Mouse (Mus musculus) adrenal gland, adult 18-20 months (tissue): ENCODE results near the gene Rnase12. TPM values are rescaled to one million over a fixed set of nuclear protein-coding genes. Genes with fewer than 3 reads are reported as not detected.
A peak's percentile ranks its signal among the peaks of the same experiment; 100 is the strongest.
"Not testable (repeated sequence)": the region's sequence is repeated elsewhere in the genome, so short reads cannot be mapped to it uniquely, and the experiment has no call there.

Experiments
- DNase-seq, 2 experiments: peaks; one replicate each; pipeline ENCODE4 v3.0.0; 2021 to 2022; ENCODE audit warnings: low spot score in 2 of 2
- total RNA-seq, 2 experiments: library from RNA; stranded (reverse); gene quantifications; 1 replicate in 1 of 2; 2 replicates in 1 of 2; pipeline ENCODE4 v1.2.3; 2021

The Rnase12 gene
- total RNA-seq, 2 experiments from 2014 or later: not detected

DNA sequence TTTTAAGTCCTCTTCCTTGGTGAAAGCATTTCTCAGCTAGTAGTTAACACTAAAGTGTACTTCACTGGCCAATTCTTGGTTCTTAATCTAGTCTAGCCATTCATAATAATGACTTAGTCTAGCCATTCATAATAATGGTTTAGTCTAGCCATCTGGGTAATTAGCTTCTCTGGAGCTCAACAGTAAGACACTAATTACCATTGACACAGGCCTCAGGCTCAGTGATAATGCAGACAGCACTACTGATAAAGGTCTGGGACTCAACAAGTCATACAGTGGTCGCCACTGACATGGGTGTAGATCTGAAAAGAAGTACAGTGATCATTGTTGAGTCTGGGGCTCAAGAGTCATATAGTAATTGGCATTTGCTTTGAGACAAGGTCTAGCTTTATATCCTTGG lies 32.6 kb downstream of the Rnase12 start:
- DNase-seq: no peak

DNA sequence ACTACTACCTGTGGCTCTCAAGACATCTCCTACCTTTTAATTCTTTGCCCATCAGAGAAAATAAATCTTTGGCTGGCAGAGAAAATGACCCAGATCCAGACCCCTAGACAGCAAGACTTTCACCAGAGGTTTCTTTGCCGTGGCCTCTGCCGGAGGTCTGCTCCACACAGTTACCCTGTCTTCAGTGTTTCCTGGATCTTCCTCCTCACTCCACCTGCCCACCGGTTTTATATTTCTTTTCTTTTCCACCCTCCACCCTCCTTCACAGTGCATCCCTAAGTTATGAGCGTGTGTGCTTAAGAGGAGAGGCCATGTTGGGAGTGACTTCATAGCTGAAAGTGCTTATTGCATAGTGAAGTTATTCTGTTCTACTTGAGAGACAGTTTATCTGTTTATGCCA lies 34.0 kb downstream of the Rnase12 start:
- no peak for DNase-seq

DNA sequence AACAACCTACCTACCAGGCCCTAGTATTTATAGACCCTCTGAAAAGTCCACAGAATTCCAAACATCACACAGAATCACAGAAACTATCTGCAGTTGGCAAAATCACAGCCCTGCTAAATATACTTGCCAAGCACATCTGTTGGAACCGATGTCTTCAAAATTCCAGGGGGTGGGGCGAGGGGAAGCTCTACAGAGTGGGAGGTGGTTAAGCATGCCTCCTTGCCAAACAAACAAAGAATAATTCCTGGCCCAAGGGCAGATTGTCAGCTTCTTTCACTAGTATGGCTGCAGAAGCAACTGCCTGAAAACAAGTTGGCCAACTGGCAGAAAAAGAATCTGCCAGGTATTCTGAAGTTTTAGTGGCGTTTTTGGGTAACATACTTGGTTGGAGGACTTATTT lies 40.2 kb downstream of the Rnase12 start:
- no peak for DNase-seq

DNA sequence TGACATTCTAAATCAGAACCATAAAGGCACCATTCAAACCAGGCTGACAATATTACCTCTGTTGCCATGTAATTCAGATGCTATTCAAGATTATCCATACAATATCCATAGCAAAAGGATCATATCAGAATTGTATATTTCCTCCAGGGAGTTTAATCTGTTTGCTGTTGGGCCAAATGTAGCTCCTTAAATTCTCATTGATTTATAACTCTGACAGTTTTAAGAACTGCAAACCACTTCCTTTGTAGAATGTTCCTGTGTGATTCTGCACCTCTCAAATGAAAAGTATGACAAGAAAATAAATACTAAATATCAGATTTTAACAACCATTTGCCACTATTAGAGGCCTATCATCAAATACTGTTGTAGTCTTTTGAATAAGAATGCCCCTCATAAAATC lies 41.7 kb downstream of the Rnase12 start:
- no peak for DNase-seq

DNA sequence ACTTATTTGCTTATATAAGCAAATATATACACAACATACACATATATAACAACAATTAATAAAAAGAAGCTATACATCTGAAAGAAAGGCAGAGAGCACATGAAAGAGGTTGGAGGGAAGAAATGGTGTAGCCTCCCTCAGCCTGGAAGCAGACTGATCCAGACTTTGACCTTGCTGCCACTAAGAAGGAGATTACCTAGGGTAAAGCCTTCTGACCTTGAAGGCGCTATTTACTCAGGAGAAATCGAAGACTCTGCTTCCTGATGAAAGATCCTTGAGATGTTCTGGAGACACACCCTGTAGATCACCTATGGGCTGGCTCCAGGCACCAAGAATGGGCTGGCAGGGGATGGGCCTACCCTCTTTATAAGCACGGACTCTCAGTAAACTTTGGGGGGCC lies 42.7 kb downstream of the Rnase12 start:
- DNase-seq: not testable (repeated sequence)

DNA sequence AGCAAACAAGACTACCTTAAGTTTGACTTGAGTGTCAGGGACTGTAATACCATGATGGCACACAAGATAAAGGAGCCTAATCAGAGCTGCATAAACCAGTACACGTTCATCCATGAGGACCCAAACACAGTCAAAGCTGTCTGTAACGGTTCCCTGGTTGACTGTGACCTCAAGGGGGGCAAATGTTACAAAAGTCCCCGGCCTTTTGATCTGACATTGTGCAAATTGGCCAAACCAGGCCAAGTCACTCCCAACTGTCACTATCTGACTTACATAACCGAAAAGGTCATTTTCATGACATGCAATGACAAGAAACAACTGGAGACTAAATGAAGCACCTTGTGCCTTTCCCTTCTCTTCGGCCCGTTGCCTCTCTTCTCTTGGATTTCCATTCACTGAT lies 47.9 kb downstream of the Rnase12 start:
- no peak for DNase-seq

DNA sequence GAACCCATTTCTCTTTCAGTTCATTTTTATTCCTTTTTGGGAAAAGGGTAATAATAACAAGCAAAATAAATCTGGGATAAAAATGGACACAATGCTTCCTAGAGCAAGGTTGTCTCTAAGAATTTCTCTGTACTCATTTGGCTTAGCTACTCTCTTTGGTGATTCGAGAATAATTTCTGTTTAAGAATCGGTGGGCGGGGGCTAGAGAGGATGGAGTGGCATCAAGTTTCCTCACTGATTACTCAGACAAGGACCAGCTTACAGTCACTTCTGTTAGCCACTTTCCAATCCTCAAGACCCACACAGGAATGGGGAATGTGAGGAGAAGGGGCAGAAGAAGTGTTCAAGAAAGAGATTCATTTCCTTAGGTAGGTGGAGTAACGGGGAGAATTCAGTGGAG lies 48.7 kb downstream of the Rnase12 start:
- DNase-seq: no peak

DNA sequence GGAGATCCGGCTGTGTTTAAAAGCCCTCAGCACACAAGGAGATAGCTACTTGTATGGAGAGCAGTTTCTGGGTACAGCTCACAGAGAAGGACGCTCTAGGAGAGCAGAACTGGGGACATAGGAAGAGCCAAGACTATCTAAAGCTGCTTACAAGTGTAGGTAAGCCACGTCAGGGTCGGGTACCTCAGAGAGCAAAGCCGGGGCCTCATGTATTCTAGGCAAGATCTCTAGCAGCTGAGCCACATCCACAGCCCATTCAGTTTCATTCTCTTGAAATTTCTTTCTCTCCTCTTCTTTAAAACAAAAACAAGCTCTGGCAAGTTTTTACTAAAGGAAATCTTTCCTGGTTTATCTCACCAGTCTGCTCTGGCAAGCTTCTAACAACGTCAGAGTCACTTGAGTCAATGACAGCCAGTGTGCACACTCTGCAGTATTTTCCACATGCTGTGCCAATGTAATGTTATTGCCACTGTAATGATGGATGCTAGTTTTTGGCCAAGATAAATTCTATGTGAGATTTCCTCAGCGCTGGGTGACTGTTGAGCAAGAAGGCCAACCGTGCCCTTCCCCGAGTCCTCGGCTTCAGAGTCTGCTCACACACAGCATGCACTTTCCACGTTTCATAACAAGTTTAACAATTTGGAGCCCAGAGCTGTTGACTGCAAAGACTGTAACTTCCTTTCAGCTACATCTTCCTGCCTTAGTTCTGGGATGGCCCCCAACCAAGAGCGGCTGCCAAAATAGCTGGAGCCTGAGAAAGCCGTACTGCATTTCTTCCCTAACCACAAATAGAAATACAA lies 49.3 kb downstream of the Rnase12 start:
- DNase-seq: peak in 1 of 2 experiments; percentile 16

DNA sequence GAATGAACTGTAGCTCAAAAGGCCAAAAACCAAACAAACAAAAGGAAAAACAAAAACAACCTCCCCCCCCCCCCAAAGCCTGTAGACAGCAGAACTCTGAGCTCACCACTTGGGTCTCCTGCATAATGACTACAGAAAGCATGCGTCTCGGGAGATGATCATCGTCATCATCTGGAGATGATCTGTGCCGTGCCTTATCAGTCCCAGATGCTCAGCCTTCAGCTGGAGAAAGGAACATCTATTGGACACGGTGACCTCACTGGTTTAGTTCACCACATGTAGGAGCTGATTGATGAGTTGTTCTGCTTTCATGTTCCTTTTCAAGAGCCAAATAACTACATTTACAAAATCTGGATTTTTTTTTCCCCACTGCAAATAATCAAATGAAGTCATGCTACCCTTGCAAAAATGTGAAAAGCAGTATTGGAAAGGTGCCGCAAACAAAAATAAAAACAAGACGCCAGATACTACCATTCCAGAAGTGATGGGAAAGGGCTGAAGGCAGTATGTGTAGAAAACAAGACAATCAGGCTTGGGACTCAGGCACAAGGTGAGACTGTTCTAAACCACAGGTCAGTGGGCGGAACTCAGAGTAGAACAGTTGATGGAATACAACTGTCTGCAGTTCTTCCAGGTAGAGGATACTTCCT lies 50.2 kb downstream of the Rnase12 start, which contains the start of gene Rnase10:
TSS of gene Rnase10 (plus strand) at position 600 of the 650 bp plus-strand sequence.
- DNase-seq: no peak

Other genes starting within 250 kb of the Rnase12 start
- gene Ccnb1ip1, start 249.9 kb downstream of the Rnase12 start, total RNA-seq: not detected
- gene Parp2, start 249.8 kb downstream of the Rnase12 start, total RNA-seq: 10 to 100 TPM; 21.0 to 22.7 TPM
- 10 to 100 TPM; 22.2 to 25.2 TPM for gene Tep1, start 187.1 kb downstream of the Rnase12 start, total RNA-seq
- gene Klhl33, start 160.2 kb downstream of the Rnase12 start, total RNA-seq: 1 to 10 TPM in 1 of 2 experiments, under 1 TPM in 1; 0.83 to 1.3 TPM
- 10 to 100 TPM; 48.9 to 51.3 TPM for gene Osgep, start 132.8 kb downstream of the Rnase12 start, total RNA-seq
- 10 to 100 TPM; 50.7 to 66.7 TPM for gene Apex1, start 132.7 kb downstream of the Rnase12 start, total RNA-seq
- gene Pip4p1, start 126.8 kb downstream of the Rnase12 start, total RNA-seq: 10 to 100 TPM; 54.8 to 63.0 TPM
- gene Pnp, start 126.6 kb downstream of the Rnase12 start, total RNA-seq: 10 to 100 TPM; 35.0 to 40.3 TPM
- 10 to 100 TPM; 31.9 to 43.9 TPM for gene Gm49342, start 113.1 kb downstream of the Rnase12 start, total RNA-seq
- gene Pnp2, start 101.7 kb downstream of the Rnase12 start, total RNA-seq: 1 to 10 TPM; 1.7 to 2.7 TPM
- not detected for gene Rnase10, start 49.9 kb downstream of the Rnase12 start, total RNA-seq
- gene Rnase9, start 15.8 kb downstream of the Rnase12 start, total RNA-seq: not detected
- gene Rnase11, start 7.5 kb downstream of the Rnase12 start, total RNA-seq: not detected
- gene Olfr750, start 16.8 kb upstream of the Rnase12 start, total RNA-seq: under 1 TPM in 1 of 2 experiments, not detected in 1; 0.03 TPM
- 10 to 100 TPM; 44.8 to 61.9 TPM for gene Rnase4, start 33.4 kb upstream of the Rnase12 start, total RNA-seq
- gene Ang, start 33.5 kb upstream of the Rnase12 start, total RNA-seq: 1 to 10 TPM; 4.9 to 9.2 TPM
- not detected for gene Eddm3b, start 56.8 kb upstream of the Rnase12 start, total RNA-seq
- 1 to 10 TPM; 1.3 to 2.0 TPM for gene Rnase6, start 66.2 kb upstream of the Rnase12 start, total RNA-seq
- not detected for gene Rnase1, start 89.1 kb upstream of the Rnase12 start, total RNA-seq
- gene Rnase2b, start 104.6 kb upstream of the Rnase12 start, total RNA-seq: not detected
- gene Ang2, start 141.5 kb upstream of the Rnase12 start, total RNA-seq: not detected
- not detected for gene Ear14, start 145.7 kb upstream of the Rnase12 start, total RNA-seq
- gene Rnase2a, start 198.5 kb upstream of the Rnase12 start, total RNA-seq: 10 to 100 TPM in 1 of 2 experiments, 1 to 10 TPM in 1; 6.0 to 29.4 TPM